Mouse (Mus musculus) gonadal fat pad, adult 2 months (tissue): ENCODE data around the gene Sipa1l1. TPM values are rescaled to one million over a fixed set of nuclear protein-coding genes. Genes with fewer than 3 reads are reported as not detected.

Experiments
- DNase-seq: peaks from one replicate; pipeline ENCODE4 v3.0.0-alpha.2; 2012; ENCODE audit warnings: low read depth
- polyA plus RNA-seq: library from polyadenylated mRNA; depleted of rRNA; stranded (reverse); fragments of >200 nt; gene quantifications from 2 replicates; pipeline ENCODE4 v1.2.3, GENCODE M21; 2012

The Sipa1l1 gene
- polyA plus RNA-seq, 1 experiment = 26.8 TPM

DNA sequence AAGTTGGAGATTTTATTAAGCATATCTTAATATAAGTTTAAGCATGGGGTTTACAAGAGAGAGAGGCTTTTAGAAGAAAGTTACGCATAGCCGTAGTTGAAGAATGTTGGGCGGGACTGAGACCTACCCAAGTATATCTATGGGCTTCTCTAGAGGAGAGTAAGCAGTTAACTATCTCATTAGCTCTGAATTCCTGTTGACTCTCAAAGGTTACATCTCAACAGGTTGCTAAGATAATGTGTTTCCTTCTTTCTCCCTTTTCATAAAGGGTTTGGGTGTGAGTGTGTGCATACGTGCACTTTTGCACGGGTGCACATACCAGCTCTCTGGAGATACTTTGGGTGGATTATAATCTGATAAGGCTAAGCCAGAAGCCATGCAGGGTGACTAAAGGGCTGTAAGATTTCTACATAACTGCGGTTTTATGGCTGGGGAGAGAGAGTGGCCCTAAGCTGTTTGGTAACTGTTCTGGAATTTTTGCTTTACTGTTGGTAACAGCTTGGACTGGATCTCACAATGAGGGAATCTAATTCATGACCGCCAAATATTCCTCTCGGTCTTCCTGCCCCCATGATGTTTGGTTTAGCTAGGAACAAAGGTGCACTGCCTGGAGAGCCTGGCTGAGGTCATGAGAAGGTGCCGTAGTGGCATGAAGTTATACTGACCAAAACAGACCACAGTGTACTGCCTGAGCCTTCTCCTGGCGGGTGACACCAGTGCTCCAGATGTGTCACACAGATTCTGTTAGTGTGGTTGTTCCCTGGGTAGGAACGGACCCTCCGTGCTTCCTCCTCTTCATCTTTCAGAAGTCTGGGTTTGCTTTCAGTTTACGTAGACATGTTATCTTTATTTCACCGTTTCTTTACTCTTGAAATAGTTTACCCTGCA, 78.5 kb downstream of the Sipa1l1 start:
- DNase-seq = no peak

DNA sequence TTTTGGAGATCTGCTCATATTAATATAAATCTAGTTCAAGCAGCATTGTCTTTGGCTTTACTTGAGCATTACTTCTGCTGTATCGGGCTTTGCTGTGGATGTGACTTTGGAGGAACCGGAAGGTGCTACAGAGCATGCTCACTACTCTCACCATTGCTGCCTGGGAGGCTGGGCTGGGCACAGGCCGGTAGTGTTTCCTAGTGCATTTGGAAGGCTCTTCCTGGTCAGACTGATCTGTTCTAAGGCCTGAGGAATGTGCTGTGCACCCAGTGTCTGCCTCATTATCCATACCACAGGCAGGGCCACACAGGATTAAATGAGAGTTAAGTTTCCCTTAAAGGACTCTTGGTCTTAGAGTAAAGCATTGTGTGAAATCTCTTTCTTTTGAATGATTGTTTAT, 79.4 kb downstream of the Sipa1l1 start:
- DNase-seq = no peak

DNA sequence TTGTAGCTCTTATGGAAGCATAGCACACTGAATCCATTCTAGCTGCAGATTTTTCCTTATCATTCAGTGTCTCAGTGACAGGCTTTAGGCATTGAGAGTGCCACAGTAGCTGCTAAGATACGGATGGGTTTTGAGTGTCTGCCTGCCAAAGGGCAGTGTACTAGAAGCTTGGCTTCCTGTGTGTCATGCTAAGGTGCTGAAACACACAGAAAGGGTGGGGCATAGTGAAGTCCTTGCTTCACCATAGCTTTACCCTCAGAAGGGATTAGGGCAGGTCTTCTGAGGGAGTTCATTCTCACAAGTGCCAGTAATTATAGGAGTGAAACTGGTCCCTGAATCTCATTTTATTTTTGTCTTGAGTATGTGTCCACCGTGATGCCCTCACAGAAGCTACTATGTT, 82.2 kb downstream of the Sipa1l1 start:
- DNase-seq = no peak

DNA sequence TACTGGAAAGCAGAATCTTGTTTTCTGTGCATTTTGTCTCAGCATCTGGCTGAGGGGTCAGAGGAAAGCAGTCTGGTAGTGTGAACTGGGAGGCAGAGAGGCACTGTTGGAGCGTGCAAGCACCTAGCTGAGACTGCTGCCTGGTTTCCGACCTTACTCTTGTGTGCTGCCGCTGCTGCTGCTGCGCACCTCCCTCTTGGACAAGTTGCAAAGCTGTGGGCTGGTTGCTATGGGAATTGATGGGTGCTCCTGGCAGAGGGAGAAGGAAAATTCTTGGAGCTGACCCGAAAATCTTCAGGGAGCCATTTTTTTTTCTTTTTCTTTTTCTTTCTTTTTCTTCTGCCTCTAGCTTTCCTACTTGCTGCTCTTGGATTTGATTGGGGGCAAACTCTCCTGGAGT, 85.0 kb downstream of the Sipa1l1 start:
- DNase-seq = no peak

DNA sequence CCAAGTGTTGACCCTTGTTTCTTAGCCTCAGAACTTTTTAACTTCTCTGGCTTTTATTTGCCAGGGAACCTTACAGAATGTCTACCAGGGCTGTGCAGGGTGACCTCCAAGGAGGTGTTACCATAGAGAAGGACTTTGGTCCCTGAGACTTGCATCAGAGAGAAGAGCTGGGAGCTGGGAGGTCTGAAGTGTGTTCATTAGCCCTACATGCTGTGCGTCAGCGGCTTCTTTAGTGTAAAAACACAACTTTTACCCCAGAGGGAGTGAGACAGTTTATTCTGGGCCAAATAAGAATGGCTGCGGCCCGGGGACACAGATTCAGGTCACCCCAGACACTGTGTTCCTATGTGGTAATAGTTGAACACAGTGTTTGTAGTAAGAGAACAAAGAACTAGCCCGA, 86.9 kb downstream of the Sipa1l1 start:
- peak; percentile 38 for DNase-seq

DNA sequence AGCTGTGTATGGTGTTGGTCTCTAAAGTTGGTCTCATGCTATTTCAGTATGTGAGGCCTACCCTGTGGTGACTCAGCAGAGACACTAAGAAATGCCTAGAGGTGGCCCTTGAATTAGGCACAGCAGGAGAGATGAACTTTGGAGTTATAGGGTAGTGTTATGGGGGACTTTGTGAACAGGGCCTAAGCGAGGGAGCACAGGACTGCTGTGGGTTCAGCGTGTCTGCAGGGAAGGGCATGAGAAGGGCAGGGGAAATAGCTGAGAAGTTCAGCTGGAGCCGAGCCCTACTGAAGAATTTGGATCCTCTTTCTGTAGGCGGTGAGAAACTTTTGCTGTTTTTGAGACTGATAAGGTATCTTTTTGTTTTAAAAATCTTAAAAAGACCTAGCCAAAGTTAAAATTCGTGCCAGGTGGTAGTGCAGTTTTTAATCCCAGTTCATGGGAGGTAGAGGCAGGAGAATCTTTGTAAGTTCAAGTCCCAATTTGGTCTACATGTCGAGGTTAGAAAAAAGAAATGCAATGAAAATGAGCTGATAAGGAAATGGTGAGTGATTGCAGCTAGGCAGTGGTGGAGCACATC, 87.9 kb downstream of the Sipa1l1 start:
- no peak for DNase-seq

DNA sequence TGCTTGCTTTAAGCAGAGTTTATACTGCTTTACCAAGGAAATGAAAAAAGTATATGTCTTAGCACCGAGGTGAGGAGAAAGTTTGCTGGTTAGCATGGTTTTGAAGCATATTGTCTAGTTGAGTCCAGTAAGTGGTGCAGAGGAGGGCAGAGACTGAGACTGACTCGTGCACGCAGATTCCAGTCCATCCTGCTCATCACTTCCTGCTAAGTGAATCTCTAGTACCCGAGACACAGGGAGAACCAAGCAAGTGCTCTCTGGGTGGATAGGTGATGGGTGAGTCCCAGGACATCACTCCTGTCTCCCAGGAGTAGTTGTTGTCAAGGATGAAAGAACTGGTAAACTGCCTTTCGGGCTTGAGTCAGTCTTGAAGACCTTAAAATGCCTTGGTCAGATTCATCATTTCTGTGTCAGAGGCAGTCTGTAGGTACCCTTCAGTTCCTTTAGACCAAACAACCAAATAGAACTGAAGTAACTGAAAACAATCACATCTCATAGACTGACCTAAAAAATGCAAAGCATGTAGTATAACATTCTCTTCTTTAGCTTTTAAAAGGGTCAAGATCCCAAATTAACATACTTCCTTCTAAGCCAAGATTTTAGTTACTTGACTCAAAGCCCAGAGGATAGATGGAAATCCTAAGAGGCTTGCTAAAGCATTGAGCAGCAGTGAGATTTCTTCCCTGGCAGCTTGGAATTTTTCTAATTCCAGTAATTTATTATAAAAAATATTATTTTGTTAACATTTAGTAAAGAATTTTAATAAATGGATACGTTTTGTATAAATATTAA, 89.1 kb downstream of the Sipa1l1 start:
- no peak for DNase-seq

DNA sequence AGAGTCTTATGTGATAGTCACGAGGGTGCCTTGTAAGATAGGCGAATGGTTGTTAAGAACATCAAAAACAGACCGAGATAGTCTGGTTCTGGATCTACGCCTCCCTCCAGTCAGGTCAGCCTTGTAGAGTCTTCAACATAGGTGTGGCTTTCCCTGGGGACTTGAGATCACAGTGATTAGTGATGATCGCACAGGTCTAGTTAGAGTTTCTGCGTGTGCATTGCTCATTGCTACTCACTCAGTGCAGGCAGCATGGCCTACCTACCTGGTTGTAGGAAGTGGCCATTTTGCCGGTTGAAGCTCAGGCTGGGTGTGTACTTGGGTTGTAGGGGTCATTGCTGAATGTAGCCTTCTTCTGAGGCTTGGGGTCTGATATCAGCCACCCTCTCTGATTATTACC, 94.3 kb downstream of the Sipa1l1 start:
- DNase-seq = no peak

DNA sequence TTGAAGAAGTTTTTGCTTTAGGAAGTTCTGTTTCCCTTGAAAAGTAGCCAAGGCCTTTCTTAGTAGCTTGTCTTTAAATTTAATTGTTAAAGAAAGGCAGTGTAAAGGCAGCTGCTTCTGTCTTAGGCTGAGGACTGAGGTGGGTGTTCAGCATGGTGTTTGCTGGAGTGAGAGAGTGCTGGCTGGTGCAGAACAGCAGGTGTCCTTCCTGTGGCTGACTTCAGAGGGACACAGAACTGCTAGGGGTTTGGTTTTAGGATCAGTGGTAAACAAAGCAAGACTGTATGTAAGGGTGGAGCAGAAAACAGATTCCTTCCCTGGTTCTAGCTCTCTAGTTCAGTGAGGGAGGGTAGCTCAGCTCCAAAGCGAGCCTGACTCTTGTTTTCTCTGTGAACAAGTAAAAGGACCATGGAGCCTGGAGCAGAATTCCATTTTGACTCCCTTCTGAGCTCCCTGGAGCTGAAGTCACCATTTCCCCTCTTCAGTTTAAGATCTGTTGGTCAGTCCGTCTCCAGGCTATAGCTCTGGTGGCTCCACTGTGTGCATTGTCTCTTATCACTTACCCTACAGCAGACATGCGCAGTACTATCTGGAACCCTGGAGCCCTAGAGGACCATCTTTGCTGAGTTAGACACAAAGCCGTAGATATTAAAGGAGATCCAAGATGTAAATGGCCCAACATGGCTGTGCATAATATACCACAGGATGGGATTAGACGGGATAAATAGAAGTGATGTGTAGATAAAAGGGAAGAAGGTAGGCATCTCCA, 95.1 kb downstream of the Sipa1l1 start:
- DNase-seq = no peak

DNA sequence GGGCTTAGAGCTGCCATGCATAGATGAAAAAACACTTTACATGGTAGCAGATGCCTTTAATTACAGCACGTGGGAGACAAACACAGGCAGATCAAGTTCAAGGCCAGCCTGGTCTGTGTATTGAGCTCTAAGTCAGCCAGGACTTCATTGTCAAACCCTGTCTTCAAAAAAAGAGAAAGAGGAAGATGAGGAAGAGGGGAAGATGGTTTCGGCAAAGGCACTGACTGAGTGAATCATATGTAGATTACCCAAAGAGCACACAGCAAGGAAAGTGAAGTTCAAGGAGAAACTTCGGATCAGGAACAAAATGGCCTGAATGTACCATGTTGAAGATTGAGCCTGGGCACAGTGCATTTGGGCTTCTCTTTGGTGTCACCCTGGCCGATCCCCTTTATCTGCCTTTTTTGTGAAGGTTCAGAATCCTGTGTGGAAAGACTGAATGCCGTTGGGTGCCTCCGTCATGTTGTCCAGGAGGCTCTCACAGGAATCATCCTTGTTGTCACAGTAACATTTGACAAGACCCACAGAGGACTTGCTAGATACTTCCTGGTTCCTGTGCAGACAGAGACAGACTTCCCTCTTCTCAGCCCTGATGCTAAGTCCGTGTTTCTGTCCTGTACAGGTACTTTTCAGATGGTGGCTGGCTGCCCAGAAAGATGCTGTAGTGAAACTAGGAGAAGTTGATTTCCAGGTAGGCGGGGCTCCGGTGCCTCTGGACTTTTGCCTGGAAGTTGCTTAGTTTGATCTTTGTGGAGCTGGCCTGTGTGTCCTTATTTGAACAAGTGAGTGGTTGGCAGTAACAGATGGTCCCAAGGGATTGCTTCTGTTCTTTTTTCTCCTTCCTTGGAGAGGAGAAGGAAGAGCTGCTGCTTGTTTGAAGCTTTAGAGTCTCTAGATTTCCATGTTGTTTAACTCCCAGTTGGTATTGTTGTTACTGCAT, 96.5 kb downstream of the Sipa1l1 start:
- DNase-seq = no peak

DNA sequence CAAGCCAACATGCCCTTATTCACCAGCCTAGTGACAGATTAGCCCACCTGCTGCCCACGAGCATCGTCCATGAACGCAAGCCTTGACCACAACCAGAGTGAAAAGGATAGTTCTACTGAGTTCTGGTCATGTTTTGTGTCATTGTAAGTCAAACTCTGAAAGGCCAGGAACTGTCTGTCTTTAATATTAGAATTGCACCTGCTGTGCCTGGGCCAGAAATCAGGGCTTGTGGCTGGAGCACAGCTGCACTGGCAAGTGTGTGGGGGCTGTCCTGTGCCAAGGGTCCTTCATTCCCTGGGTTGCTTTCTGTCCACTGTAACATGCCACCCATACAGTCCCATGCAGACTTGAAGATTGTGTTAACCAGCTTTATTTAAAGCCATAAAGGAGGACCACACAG, 102.3 kb downstream of the Sipa1l1 start:
- no peak for DNase-seq

DNA sequence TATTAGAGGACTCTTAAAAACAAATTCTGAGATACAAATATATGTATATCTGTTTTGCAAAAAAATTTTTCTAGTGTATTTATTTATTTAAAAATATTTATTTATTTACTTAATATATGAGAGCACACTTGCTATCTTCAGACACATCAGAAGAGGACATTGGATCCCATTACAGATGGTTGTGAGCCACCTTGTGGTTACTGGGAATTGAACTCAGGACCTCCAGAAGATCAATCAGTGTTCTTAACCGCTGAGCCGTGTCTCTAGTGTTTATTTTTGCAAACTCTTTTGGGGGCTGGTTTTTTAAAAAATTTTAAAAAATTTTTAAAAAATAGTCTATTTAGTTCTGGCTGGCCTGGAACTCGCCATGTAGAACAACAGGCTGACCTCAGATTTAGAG, 104.4 kb downstream of the Sipa1l1 start:
- DNase-seq = no peak

DNA sequence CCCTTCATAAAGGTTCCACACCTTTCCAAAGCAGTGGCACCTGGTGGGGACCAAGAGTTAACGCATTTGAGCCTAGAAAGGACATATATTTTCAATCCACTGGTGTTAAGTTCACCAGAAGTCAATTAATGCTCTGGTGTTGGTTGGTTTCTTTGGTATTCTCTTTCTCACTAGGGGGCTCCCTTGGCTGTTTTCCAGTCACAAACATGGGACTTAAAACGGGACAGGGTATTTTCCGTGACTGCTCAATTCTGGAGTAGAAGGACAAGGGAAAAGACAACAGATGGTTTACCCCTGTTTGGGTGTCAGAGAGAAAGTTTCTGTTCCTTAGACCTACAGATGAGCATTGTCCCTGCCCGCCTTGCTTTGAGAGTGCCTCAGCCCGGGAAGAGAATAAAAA, 105.5 kb downstream of the Sipa1l1 start:
- no peak for DNase-seq

DNA sequence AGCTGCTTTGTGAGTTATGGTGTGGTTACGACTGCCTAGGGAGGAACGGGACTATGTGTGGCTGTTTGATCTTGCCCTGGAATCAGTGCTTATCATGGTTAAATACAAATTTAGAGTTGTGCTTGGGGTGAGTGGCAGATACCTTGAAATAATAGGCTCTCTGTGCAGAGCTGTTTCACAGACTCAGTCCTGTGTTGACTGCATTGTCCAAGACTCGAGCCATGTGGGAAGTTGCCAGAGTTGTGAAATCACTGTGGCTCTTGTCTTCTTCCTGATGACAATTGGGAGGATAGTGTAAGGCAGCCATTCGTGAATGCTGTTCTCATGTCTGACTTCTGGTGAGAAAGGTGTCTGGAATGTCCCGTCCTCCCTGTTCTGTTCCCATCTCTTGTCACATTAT, 106.6 kb downstream of the Sipa1l1 start:
- peak; percentile 93 for DNase-seq

DNA sequence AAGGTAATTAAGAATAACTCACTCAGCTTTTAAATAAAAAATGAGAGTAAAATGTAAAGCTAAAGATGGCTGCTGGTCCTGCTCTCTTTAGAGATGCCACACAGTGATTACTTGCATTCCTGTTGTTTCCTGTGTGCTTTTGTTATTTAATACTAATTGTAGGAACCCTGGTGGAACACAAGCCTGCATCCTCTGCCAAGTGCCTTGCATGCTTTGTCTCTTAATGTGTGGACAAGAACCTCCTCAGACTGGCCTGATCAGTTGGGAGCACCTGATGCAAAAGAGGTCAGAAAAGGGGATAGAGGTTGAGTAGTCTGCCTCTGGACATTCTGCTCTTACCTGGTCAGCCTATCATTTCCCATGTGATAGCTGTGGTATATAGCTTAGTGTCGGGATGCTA, 107.5 kb downstream of the Sipa1l1 start:
- DNase-seq = no peak

DNA sequence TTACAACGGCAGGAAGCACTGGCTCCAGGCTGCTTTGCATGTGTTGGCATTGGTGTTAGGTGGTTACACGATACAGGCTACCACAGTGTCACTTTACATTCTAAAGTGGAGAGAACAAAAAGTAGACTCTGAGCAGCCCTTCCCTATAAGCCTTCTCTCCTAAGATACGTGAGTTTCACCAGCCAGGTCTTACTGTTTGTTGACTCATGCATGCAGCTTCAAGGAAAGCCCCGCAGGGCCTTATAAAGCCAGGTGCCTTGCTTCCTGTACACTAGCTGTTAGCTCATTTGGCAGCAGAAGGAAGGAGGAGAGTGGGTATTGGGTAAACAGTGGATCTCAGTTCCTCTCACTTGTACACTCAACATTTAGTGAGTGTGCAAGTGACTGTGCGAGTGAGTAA, 115.5 kb downstream of the Sipa1l1 start:
- peak; percentile 41 for DNase-seq

DNA sequence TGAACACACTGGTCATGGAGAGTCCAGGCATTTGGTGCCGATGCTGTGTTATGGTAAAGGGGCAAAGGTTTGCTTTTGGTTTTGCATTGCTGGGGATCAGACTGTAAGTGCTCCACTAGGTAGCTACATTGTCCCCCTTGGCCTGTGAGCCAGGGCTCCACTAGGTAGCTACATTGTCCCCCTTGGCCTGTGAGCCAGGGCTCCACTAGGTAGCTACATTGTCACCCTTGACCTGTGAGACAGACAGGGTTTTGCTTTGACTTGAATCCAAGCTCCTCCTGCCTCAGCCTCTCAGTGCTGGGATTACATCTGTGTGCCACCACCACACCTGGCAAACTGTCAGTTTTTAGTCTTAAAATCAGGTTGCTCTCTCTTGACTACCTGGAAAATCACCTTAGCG, 115.9 kb downstream of the Sipa1l1 start:
- no peak for DNase-seq

DNA sequence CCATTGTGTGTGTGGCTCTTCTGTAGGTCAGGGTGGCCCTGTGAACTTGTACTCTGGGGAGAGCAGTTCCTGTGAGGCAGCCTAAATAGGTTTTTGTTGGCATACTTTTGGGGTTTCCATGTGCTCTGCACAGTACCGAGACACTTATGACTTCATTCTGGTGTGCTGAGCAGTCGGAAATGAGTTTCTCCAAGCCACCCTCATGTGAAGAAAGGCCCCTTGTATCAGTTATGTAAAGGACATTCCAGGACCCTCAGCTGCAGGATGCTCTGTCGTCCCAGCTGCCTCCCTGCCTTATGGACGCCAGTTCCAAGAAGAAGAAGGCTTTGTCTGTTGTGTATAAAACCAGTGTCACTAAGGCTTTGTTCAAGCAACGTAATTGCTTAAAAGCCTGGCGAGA, 116.9 kb downstream of the Sipa1l1 start:
- DNase-seq = no peak

DNA sequence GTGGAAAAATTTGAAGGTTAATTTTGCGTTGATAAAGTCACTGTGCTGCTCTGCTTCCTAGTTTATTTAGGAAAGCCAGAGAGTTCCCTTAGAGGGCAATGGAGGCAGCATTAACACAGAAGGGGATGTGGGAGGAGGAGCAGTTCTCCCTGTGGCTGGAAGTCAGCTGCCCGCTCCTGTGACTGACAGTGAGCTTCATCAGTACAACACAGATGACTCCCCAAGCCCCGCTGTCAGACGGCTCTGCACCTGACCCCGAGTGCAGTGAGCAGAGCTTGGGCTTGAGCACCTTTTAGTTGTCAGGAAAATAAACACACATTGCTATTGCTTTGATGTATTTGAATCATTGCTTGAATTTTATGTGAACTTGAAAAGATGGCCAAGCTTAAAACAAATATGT, 117.7 kb downstream of the Sipa1l1 start:
- DNase-seq = no peak

DNA sequence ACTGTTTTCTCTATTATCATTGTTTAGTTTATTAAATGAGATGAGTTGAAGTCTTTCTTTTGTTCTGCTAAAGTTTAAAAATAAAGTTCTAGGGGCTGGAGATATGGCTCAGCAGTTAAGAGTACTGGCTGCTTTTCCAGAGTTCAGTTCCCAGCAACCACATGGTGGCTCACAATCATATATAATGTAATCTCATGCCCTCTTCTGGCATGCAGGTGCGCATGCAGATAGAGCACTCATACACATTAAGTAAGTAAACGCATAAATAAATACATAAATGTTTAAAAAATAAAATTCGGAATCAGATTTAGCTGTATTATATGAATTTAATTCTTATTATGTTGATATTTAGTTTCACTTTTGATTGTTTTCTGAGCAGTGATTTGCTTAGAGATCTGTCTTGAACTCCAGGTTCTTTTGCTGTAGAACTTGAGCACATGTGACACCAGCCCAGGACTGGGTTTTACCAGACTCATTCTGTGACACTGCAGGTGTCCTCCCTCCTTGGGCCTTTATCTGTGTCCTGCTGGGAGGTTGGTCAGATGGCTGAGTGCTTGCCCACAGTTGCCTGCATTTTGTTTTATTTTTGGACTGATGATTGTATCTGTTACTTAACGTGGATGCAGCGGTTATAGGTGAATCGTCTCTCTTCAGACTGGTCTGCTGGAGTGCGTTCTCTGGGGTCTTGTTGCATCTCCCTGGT, 124.6 kb downstream of the Sipa1l1 start:
- DNase-seq = no peak
